Mouse (Mus musculus) MEL (cell line): Measurements from ENCODE around the gene Fgf12. TPM values are rescaled to one million over a fixed set of nuclear protein-coding genes. Genes with fewer than 3 reads are reported as not detected.

Experiments used
- DNase-seq: peaks from one replicate; pipeline ENCODE4 v3.0.0; 2011; ENCODE audit warnings: low read depth, low spot score
- H3K27ac ChIP-seq: 2 replicates; pipeline ENCODE4 v1.5.1; 2012; ENCODE audit warnings: low read depth, mild to moderate bottlenecking, control low read depth, low read length, moderate library complexity; ENCODE audit not compliant: control insufficient read depth
- H3K27me3 ChIP-seq, 2 experiments: fragments of 150-350 bp in 1 of 2; sonication (generic) in 1 of 2; 2 replicates each; pipeline ENCODE4 v1.6.1; 2012; ENCODE audit warnings: low read length in 2 of 2, mild to moderate bottlenecking in 2 of 2, improper control_type of control experiment in 1 of 2, moderate library complexity in 1 of 2; ENCODE audit not compliant: insufficient read depth in 2 of 2, control insufficient read depth in 1 of 2
- H3K36me3 ChIP-seq, 2 experiments: 2 replicates each; pipeline ENCODE4 v1.6.1; 2012 to 2014; ENCODE audit warnings: low read length in 2 of 2, improper control_type of control experiment in 1 of 2, inconsistent platforms in 1 of 2, mild to moderate bottlenecking in 1 of 2; ENCODE audit not compliant: insufficient read depth in 2 of 2, control insufficient read depth in 1 of 2
- H3K4me1 ChIP-seq, 2 experiments: fragments of 150-350 bp in 1 of 2; sonication (generic) in 1 of 2; 2 replicates each; pipeline ENCODE4 v1.6.1; 2012; ENCODE audit warnings: low read length in 2 of 2, improper control_type of control experiment in 1 of 2, mild to moderate bottlenecking in 1 of 2; ENCODE audit not compliant: insufficient read depth in 2 of 2, control insufficient read depth in 1 of 2
- H3K4me3 ChIP-seq, 2 experiments: fragments of 150-350 bp in 1 of 2; sonication (generic) in 1 of 2; 2 replicates each; pipeline ENCODE4 v1.5.1; 2012; ENCODE audit warnings: low read depth in 2 of 2, low read length in 2 of 2, mild to moderate bottlenecking in 2 of 2, moderate library complexity in 2 of 2, control low read depth in 1 of 2, improper control_type of control experiment in 1 of 2; ENCODE audit not compliant: control insufficient read depth in 1 of 2, insufficient read depth in 1 of 2
- H3K79me2 ChIP-seq: 2 replicates; pipeline ENCODE4 v1.6.1; 2012; ENCODE audit warnings: mild to moderate bottlenecking, low read length, moderate library complexity; ENCODE audit not compliant: control insufficient read depth, poor library complexity, insufficient read depth
- H3K9ac ChIP-seq: 2 replicates; pipeline ENCODE4 v1.6.1; 2012; ENCODE audit warnings: low read depth, mild to moderate bottlenecking, control low read depth, low read length, moderate library complexity; ENCODE audit not compliant: control insufficient read depth, poor library complexity, severe bottlenecking
- H3K9me3 ChIP-seq: fragments of 150-350 bp; sonication (generic); replicated peaks from 2 replicates; pipeline ENCODE4 v1.6.1; 2012; ENCODE audit warnings: mild to moderate bottlenecking, low read length, improper control_type of control experiment, moderate library complexity; ENCODE audit not compliant: insufficient read depth
- BHLHE40 ChIP-seq: IDR thresholded peaks from 2 replicates; pipeline ENCODE4 v1.6.1; 2012; ENCODE audit warnings: low read depth, mild to moderate bottlenecking, inconsistent platforms, low read length, improper control_type of control experiment, borderline replicate concordance
- CHD1 ChIP-seq: IDR thresholded peaks from 2 replicates; pipeline ENCODE4 v1.6.1; 2012; ENCODE audit warnings: low read depth, mild to moderate bottlenecking, inconsistent platforms, low read length, improper control_type of control experiment
- CHD2 ChIP-seq: IDR thresholded peaks from 2 replicates; pipeline ENCODE4 v1.6.1; 2011; ENCODE audit warnings: low read length, improper control_type of control experiment
- E2F4 ChIP-seq: IDR thresholded peaks from 2 replicates; pipeline ENCODE4 v1.6.1; 2011; ENCODE audit warnings: low read depth, low read length, improper control_type of control experiment, borderline replicate concordance
- ELF1 ChIP-seq: IDR thresholded peaks from 2 replicates; pipeline ENCODE4 v1.6.1; 2014; ENCODE audit warnings: low read depth, mild to moderate bottlenecking, inconsistent platforms, low read length, improper control_type of control experiment, moderate library complexity
- EP300 ChIP-seq, 2 experiments: IDR thresholded peaks; 2 replicates each; pipeline ENCODE4 v1.6.1; 2011; ENCODE audit warnings: improper control_type of control experiment in 2 of 2, low read length in 2 of 2, low read depth in 1 of 2, mild to moderate bottlenecking in 1 of 2
- ETS1 ChIP-seq: IDR thresholded peaks from 2 replicates; pipeline ENCODE4 v1.6.1; 2012; ENCODE audit warnings: low read depth, mild to moderate bottlenecking, inconsistent platforms, low read length, improper control_type of control experiment, moderate library complexity
- JUND ChIP-seq: IDR thresholded peaks from 2 replicates; pipeline ENCODE4 v1.6.1; 2011; ENCODE audit warnings: low read depth, mild to moderate bottlenecking, improper control_type of control experiment, low read length
- MAFK ChIP-seq: IDR thresholded peaks from 2 replicates; pipeline ENCODE4 v1.6.1; 2011; ENCODE audit warnings: low read depth, mild to moderate bottlenecking, low read length, improper control_type of control experiment, borderline replicate concordance
- MYC ChIP-seq: IDR thresholded peaks from 2 replicates; pipeline ENCODE4 v1.6.1; 2011; ENCODE audit warnings: low read depth, mild to moderate bottlenecking, low read length, improper control_type of control experiment, moderate library complexity
- NELFE ChIP-seq: IDR thresholded peaks from 2 replicates; pipeline ENCODE4 v1.6.1; 2011; ENCODE audit warnings: low read depth, low read length, improper control_type of control experiment
- NRF1 ChIP-seq: IDR thresholded peaks from 2 replicates; pipeline ENCODE4 v1.6.1; 2014; ENCODE audit warnings: low read depth, mild to moderate bottlenecking, inconsistent platforms, low read length, improper control_type of control experiment, moderate library complexity; ENCODE audit not compliant: poor library complexity, insufficient read depth, severe bottlenecking
- POLR2A ChIP-seq, 2 experiments: IDR thresholded peaks; 2 replicates each; pipeline ENCODE4 v1.6.1; 2011 to 2012; ENCODE audit warnings: low read length in 2 of 2, mild to moderate bottlenecking in 2 of 2, control low read depth in 1 of 2, improper control_type of control experiment in 1 of 2, low read depth in 1 of 2, moderate library complexity in 1 of 2; ENCODE audit not compliant: control insufficient read depth in 1 of 2, insufficient read depth in 1 of 2, poor library complexity in 1 of 2
- POLR2AphosphoS2 ChIP-seq: IDR thresholded peaks from 2 replicates; pipeline ENCODE4 v1.6.1; 2011; ENCODE audit warnings: low read length, improper control_type of control experiment
- RAD21 ChIP-seq: IDR thresholded peaks from 2 replicates; pipeline ENCODE4 v1.6.1; 2011; ENCODE audit warnings: mild to moderate bottlenecking, low read depth, low read length, improper control_type of control experiment
- SMC3 ChIP-seq: IDR thresholded peaks from 2 replicates; pipeline ENCODE4 v1.6.1; 2011; ENCODE audit warnings: low read depth, low read length, improper control_type of control experiment
- TCF12 ChIP-seq: IDR thresholded peaks from 2 replicates; pipeline ENCODE4 v1.6.1; 2014; ENCODE audit warnings: low read depth, mild to moderate bottlenecking, inconsistent platforms, low read length, improper control_type of control experiment, moderate library complexity
- USF1 ChIP-seq: IDR thresholded peaks from 2 replicates; pipeline ENCODE4 v1.6.1; 2014; ENCODE audit warnings: low read depth, mild to moderate bottlenecking, inconsistent platforms, low read length, improper control_type of control experiment, moderate library complexity
- ZKSCAN1 ChIP-seq: IDR thresholded peaks from 2 replicates; pipeline ENCODE4 v1.6.1; 2012; ENCODE audit warnings: low read depth, mild to moderate bottlenecking, inconsistent platforms, low read length, improper control_type of control experiment, moderate library complexity
- polyA plus RNA-seq, 2 experiments: library from polyadenylated mRNA; stranded (reverse) in 1 of 2; unstranded in 1 of 2; fragments of >175 nt in 1 of 2; fragments of >200 nt in 1 of 2; gene quantifications; 2 replicates each; pipeline versions ENCODE4 v1.2.1 to v1.2.4; 2012; ENCODE audit warnings: low replicate concordance in 2 of 2, low read depth in 1 of 2; ENCODE audit not compliant: insufficient read length in 2 of 2, insufficient read depth in 1 of 2, missing spikeins in 1 of 2
- total RNA-seq: library from RNA; depleted of rRNA; stranded (reverse); fragments of 300-350 nt; gene quantifications from 2 replicates; pipeline ENCODE4 v1.2.3, GENCODE M21; 2012

Fgf12 gene
- total and polyA plus RNA-seq, 3 experiments = not detected

DNA sequence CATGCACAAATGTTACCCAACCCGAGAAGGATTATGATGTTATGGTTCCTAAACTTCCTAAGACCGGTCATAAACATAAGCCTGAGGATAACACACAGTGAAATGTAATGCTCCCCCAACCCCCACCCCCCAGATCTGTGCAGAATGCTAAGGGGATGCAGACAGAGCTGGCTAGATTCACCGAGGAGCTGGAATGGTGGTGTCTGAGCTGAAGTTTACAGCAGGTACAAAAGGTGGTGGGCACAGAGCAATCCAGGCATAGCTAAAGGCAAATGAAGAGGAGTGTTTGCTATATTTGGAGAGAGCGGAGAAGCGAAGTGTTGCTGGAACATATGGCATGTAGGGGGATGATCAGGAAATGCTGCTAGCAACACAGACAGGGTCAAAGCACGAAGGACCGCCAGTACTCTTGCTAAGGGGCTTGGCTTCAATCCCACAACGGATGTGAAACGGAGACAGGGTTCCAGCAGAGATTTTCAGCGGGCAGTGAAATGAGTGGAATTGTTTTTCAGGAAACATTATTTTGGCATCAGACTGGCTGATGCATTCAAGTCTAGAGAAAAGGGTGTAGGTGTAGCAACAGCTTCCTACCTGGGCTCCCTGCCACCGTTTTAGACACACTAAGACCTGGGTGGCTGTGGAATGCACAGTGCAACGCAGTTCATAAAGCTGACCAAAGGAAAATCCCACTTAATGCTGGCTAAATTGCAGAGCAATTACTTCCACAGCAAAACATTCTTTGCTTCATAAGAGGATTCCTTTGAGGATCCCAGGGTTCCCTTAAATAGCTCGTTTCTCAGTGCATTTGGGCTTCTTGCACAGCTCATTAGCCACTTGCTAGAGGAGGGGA, 514.6 kb downstream of the Fgf12 start:
- no peaks in the 10 kb centered on the region for H3K27me3 ChIP-seq
- DNase-seq = no peak
- no peak for TF ChIP-seq JUND
- no peak for TF ChIP-seq SMC3
- TF ChIP-seq CHD2 = no peak
- no peak for TF ChIP-seq E2F4
- TF ChIP-seq MAFK = no peak
- no peak for TF ChIP-seq RAD21
- TF ChIP-seq MYC = no peak
- TF ChIP-seq, all 39 proteins: peak for 0
- H3K9me3 ChIP-seq = no peaks in the 10 kb centered on the region
- no peak overlapping the region for H3K4me3 ChIP-seq
- H3K4me1 ChIP-seq = peaks cover 0 to 4% of the 10 kb centered on the region in 2 experiments; a peak in 1 of 4 replicates
- H3K27ac ChIP-seq = no peak overlapping the region
- no peaks in the 10 kb centered on the region for H3K79me2 ChIP-seq
- H3K36me3 ChIP-seq = peaks cover 0 to 10% of the 10 kb centered on the region in 2 experiments; a peak in 2 of 4 replicates
- H3K9ac ChIP-seq = no peak overlapping the region

DNA sequence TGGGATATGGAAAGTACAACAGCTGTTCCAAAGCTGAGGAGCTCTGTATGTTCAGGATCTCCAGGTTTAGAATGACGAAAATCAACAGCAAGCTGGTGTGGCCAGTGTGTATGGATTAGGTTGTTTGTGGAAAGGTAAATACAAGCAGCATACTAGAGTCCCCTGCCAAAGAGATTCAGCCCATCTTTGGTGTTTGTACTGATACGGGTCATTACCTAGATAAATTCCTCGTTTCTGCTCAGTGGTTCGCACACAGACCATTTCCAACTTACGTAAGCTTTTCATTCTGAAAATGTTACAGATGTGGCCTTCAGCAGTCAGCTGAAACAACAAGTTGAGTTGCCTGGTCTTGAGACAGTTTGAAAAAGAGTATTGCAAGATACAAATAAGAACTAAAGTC, 536.9 kb downstream of the Fgf12 start:
- Histone ChIP-seq H3K9ac (no peak overlapping the region), H3K4me3 (no peak overlapping the region), H3K36me3 (no peaks in the 10 kb centered on the region), H3K79me2 (no peaks in the 10 kb centered on the region), H3K9me3 (no peaks in the 10 kb centered on the region), H3K4me1 (no peaks in the 10 kb centered on the region), H3K27me3 (no peaks in the 10 kb centered on the region), H3K27ac (no peak overlapping the region)
- no peak for DNase-seq
- TF ChIP-seq ELF1 (no peak), RAD21 (no peak), SMC3 (no peak), CHD2 (no peak), USF1 (no peak), NELFE (no peak), POLR2AphosphoS2 (no peak), CHD1 (no peak), NRF1 (no peak), BHLHE40 (no peak), EP300 (IDR thresholded peaks at IDR 0.05; ENCODE audit: low read depth in 1 of 2, low read length in 2 of 2) (no peak), TCF12 (no peak), POLR2A (IDR thresholded peaks at IDR 0.05; ENCODE audit: control insufficient read depth in 1 of 2, insufficient read depth in 1 of 2, low read depth in 1 of 2, low read length in 2 of 2, poor library complexity in 1 of 2) (no peak), ETS1 (no peak), ZKSCAN1 (no peak)
